Mouse (Mus musculus): ENCODE results near the gene Lnp1. TPM values are rescaled to one million over a fixed set of nuclear protein-coding genes. Genes with fewer than 3 reads are reported as not detected.

Gene Lnp1
- polyA plus RNA-seq, 1 experiment from 2014 or later: not detected

DNA sequence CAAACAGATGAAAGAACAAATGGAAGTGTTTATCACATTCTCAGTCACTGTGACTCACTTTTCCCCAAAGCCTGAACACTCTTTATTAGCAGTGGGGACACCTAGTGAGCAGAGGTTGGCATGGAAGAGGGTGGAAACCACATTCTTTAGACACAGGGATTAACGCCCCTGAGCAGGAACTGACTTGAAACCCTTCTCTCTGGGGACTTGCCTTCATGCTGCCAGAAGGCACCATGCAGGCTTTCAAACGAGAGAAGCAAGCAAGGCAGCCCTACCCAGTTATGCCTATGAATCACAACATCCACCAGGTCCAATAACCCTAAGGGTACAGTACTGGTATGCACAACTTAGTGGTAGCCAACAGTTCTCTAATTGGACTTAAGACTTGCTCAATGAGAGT is 54.5 kb downstream of the Lnp1 start:
- Histone ChIP-seq H3K4me1 (ENCODE audit: insufficient read depth) (no peaks in the 10 kb centered on the region), H3K9me3 (ENCODE audit: low read length) (no peaks in the 10 kb centered on the region), H3K4me2 (ENCODE audit: low read depth, low read length) (no peak overlapping the region), H3K27ac (ENCODE audit: low read depth) (no peak overlapping the region), H3K4me3 (ENCODE audit: low read depth, low read length) (no peak overlapping the region), H3K36me3 (replicated peaks; ENCODE audit: insufficient read depth, low read length) (no peaks in the 10 kb centered on the region), H3K27me3 (ENCODE audit: insufficient read depth, low read length) (no peaks in the 10 kb centered on the region), H3K9ac (replicated peaks) (no peak overlapping the region)
- no peak for ATAC-seq
- DNase-seq: no peak
- TF ChIP-seq CTCF (IDR thresholded peaks at IDR 0.05; ENCODE audit: low read depth): no peak
- TF ChIP-seq EP300 (IDR thresholded peaks at IDR 0.05; ENCODE audit: low read depth): no peak
- WGBS (ENCODE audit: insufficient replicate concordance): 31% methylated on average over 2 of the region's 2 CpGs

- no peak overlapping the region for H3K27ac ChIP-seq (ENCODE audit: low read depth)
- H3K36me3 ChIP-seq (replicated peaks; ENCODE audit: insufficient read depth, low read length): no peaks in the 10 kb centered on the region
- TF ChIP-seq EP300 (IDR thresholded peaks at IDR 0.05; ENCODE audit: low read depth): no peak
- TF ChIP-seq CTCF (IDR thresholded peaks at IDR 0.05; ENCODE audit: low read depth): no peak
- no peaks in the 10 kb centered on the region for H3K27me3 ChIP-seq (ENCODE audit: insufficient read depth, low read length)
- DNase-seq (no peak), ATAC-seq (no peak)
- no peak overlapping the region for H3K9ac ChIP-seq (replicated peaks)
- H3K4me1 ChIP-seq (ENCODE audit: insufficient read depth): no peaks in the 10 kb centered on the region
- WGBS (ENCODE audit: insufficient replicate concordance): 75% methylated on average over 3 of the region's 3 CpGs
- H3K4me2 ChIP-seq (ENCODE audit: low read depth, low read length): no peak overlapping the region
- no peaks in the 10 kb centered on the region for H3K9me3 ChIP-seq (ENCODE audit: low read length)
- H3K4me3 ChIP-seq (ENCODE audit: low read depth, low read length): no peak overlapping the region
Observed at GRCm38 (mm10) chr16:56870458-56870857, 57.4 kb downstream of the Lnp1 start.

GRCm38 (mm10) chr16:56868361-56868760 is 59.5 kb downstream of the Lnp1 start:
- no peak overlapping the region for H3K4me3 ChIP-seq (ENCODE audit: low read depth, low read length)
- no peak overlapping the region for H3K9ac ChIP-seq (replicated peaks)
- H3K27ac ChIP-seq (ENCODE audit: low read depth): no peak overlapping the region

GRCm38 (mm10) chr16:56867591-56867990 is 60.3 kb downstream of the Lnp1 start:
- TF ChIP-seq CTCF (IDR thresholded peaks at IDR 0.05; ENCODE audit: low read depth) (no peak), EP300 (IDR thresholded peaks at IDR 0.05; ENCODE audit: low read depth) (no peak)

More at GRCm38 (mm10) chr16:56868361-56868760, 59.5 kb downstream of the Lnp1 start:
- H3K27me3 ChIP-seq (ENCODE audit: insufficient read depth, low read length): no peaks in the 10 kb centered on the region
- ATAC-seq: no peak
- no peak for DNase-seq
- no peaks in the 10 kb centered on the region for H3K36me3 ChIP-seq (replicated peaks; ENCODE audit: insufficient read depth, low read length)
- no peak overlapping the region for H3K4me2 ChIP-seq (ENCODE audit: low read depth, low read length)
- 73% methylated on average over 5 of the region's 5 CpGs for WGBS (ENCODE audit: insufficient replicate concordance)
- H3K9me3 ChIP-seq (ENCODE audit: low read length): no peaks in the 10 kb centered on the region
- no peak for TF ChIP-seq CTCF (IDR thresholded peaks at IDR 0.05; ENCODE audit: low read depth)
- no peak for TF ChIP-seq EP300 (IDR thresholded peaks at IDR 0.05; ENCODE audit: low read depth)
- H3K4me1 ChIP-seq (ENCODE audit: insufficient read depth): no peaks in the 10 kb centered on the region

More at GRCm38 (mm10) chr16:56867591-56867990, 60.3 kb downstream of the Lnp1 start:
- Histone ChIP-seq H3K4me1 (ENCODE audit: insufficient read depth) (no peaks in the 10 kb centered on the region), H3K36me3 (replicated peaks; ENCODE audit: insufficient read depth, low read length) (no peaks in the 10 kb centered on the region), H3K4me3 (ENCODE audit: low read depth, low read length) (no peak overlapping the region), H3K4me2 (ENCODE audit: low read depth, low read length) (no peak overlapping the region), H3K27ac (ENCODE audit: low read depth) (no peak overlapping the region), H3K9me3 (ENCODE audit: low read length) (no peaks in the 10 kb centered on the region), H3K27me3 (ENCODE audit: insufficient read depth, low read length) (no peaks in the 10 kb centered on the region), H3K9ac (replicated peaks) (no peak overlapping the region)
- 66% methylated on average over 4 of the region's 4 CpGs for WGBS (ENCODE audit: insufficient replicate concordance)
- ATAC-seq: no peak
- no peak for DNase-seq

Other genes with a start within 250 kb of the Lnp1 start
- 53.9 and 54.1 TPM in 2 replicates for gene Tfg, start 210.6 kb downstream of the Lnp1 start, polyA plus RNA-seq (2015; fragmentation: Nextera tagmentation; extraction: Ambion mirVana)
- gene Adgrg7, start 132.2 kb downstream of the Lnp1 start, polyA plus RNA-seq (2015; fragmentation: Nextera tagmentation; extraction: Ambion mirVana): 0.04 TPM in 1 of 2 replicates, not detected in the other
- gene Tmem45a, start 41.9 kb downstream of the Lnp1 start, polyA plus RNA-seq (2015; fragmentation: Nextera tagmentation; extraction: Ambion mirVana): 0.40 and 1.1 TPM in 2 replicates
- 0.33 and 0.56 TPM in 2 replicates for gene Tmem45a2, start 143.3 kb upstream of the Lnp1 start, polyA plus RNA-seq (2015; fragmentation: Nextera tagmentation; extraction: Ambion mirVana)
- gene Tomm70a, start 193.6 kb upstream of the Lnp1 start, polyA plus RNA-seq (2015; fragmentation: Nextera tagmentation; extraction: Ambion mirVana): 27.6 and 29.9 TPM in 2 replicates
- 69.3 and 74.2 TPM in 2 replicates for gene Nit2, start 239.3 kb upstream of the Lnp1 start, polyA plus RNA-seq (2015; fragmentation: Nextera tagmentation; extraction: Ambion mirVana)